Mouse (Mus musculus) CD4-positive, CD25-positive, alpha-beta regulatory T cell, adult 4 months (primary cell): ENCODE results near the gene Cd247. TPM values are rescaled to one million over a fixed set of nuclear protein-coding genes. Genes with fewer than 3 reads are reported as not detected.

Source experiments
- ATAC-seq: one replicate; pipeline ENCODE4 v1.8.0; 2017
- polyA plus RNA-seq, 2 experiments: library from polyadenylated mRNA; unstranded; fragments of 100-300 nt; shearing (Covaris generic); gene quantifications; one replicate each; pipeline ENCODE4 v1.2.1; 2017

Gene Cd247
- polyA plus RNA-seq, 2 experiments from 2014 or later = 443 to 540 TPM

DNA sequence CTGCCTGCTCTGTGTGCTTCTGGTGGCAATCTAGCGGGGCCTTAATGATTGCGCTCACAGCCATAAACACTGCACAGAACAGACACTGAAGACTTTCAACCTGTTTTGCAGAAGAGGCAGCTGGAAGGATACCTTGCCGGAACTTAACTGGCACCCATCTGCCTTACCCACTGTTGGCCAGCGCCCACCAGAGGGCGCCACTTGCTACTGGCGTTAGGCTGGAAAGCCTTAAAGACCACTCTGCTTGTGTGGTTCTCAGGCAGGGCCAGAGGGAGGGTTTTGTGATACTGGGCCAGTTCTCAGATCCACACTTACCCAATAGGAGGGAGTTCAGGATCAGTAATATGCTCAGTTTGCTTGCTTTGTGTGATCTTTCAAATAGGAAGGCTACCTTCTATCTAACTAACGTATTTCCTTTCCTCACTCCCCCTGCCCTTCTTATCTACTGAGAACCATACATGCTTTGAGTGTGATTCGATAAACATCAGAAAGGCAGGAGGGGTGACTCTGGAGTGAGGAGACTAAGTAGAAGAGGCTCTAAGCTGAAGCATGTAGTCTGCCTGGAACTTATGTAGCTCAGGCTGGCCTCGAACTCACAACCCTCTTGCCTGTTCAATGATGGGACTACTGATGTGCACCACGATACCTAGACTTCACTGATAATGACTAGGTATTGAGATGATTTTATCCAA is 65.4 kb downstream of the Cd247 start:
- ATAC-seq = peak; percentile 16

DNA sequence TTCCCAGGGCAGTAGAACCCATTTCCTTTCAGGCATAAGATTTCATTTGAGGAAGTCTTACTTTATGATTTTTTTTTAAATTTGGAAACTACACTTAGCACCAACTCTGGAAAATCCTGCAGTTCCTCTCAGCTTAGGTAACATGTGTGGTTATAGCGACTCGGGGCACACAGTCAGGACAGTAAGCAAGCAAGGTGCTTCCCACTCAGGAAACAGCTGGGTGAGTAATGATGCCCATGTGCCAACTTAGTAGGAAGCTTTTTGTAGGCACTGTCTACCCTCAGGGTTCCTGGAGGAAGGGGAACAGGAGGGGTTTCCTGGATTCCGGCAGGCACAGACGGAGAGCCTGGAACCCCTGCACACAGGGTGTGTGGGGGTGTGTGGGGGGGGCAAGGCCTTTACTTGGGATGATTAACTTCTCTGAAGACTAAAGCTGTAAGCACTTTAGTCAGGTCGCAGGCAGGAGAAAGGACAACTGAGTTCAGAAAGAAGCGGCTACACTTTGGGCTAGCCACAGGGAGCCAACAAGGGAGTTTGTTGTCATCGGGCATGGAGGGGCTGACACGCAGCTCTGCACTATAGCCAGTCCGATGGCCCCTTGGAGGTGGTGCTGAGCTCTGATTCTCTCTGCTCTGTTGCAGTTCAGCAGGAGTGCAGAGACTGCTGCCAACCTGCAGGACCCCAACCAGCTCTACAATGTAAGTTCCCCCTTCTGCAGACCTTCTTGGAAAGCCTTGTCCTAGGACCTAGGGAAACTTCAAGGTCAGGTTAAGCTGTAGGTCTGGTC is 67.5 kb downstream of the Cd247 start:
- no peak for ATAC-seq

DNA sequence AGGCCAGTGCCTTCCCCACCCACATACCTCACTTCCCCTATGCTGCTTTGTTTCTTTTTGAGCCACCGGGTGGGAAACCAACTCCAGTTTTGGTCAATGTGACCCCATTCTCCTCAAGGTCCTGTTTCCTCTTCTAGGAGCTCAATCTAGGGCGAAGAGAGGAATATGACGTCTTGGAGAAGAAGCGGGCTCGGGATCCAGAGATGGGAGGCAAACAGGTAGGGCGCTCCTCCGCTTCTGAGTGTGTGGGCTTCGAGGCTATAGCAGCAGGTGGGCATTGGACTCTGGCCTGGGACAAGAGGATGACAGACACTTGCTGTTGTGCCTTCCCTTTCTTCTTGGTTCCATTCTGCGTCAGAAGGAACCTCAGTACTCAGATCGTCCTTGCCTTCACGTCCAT is 68.8 kb downstream of the Cd247 start:
- no peak for ATAC-seq

DNA sequence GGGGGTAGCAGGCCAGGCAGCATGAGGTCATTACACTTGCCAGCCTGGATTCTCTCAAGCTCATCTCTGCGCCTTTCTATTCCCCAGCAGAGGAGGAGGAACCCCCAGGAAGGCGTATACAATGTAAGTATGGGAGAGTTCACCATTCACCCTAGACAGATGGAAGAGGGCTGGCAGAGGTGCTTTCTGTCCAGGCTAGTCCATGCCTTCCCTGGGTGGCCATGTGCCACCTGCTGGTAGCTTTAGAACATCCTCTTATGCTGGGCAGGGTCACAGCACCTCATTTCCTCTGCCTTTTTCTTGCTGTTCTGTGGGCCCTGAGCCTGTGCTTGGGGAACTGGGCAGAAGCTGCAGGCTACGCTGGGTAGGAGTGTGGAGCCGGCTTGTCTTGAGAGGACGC is 69.9 kb downstream of the Cd247 start:
- peak; percentile 38 for ATAC-seq

DNA sequence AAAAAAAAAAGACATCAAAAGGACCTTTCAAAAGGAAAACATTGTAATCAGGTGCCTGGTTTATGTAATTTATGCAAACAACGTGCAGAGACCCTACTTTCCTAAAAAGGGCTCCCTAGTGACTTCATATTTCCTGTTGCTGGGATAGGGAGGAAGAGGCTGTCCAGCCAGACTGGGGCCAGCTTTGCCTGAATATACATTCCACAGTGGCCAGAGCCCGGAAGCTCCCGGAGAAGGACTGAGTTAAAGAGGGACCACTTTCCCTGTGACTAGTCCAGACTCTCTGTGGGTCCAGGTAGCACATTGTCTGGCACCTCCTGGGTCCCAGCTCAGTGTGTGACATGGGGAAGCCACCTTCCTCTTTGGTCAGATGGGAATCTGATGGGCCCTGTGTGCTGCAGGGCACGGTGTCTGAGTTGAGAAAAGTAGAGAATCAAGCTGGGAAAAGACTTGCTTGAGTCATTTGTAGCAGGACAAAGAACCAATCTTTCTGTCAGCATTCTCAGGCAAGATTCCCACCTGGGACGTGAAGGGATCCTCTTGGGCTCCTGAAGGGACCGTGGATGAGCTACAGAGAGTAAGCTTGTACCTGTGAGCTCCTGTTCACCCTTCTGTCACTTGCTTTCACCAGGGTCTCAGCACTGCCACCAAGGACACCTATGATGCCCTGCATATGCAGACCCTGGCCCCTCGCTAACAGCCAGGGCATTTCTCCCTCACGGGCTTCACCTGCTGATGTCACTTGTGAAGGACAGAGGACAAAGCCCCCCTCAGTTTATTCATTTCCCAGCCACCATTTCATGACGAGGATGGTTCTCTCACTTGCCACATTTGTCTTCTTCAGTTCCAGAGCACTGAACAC is 72.1 kb downstream of the Cd247 start:
- no peak for ATAC-seq

DNA sequence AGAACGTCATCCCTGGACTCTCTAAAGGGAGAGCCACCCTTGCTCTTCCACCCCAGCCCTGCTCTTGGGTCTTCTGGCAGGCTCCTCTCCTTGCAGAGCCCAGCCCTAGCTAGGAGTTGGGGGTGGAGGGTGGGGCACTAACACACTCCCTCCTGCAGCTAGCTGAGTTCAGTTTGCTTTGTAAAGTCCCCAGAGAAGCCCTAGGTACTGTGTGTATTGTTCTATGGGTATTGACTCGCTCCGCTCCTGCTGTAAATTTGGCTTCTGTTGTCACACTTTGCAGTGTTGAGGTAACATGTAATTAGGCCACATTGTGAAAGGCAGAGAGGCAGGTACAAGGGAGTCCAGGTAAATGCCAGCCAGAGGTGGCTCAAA is 72.7 kb downstream of the Cd247 start:
- ATAC-seq = no peak

DNA sequence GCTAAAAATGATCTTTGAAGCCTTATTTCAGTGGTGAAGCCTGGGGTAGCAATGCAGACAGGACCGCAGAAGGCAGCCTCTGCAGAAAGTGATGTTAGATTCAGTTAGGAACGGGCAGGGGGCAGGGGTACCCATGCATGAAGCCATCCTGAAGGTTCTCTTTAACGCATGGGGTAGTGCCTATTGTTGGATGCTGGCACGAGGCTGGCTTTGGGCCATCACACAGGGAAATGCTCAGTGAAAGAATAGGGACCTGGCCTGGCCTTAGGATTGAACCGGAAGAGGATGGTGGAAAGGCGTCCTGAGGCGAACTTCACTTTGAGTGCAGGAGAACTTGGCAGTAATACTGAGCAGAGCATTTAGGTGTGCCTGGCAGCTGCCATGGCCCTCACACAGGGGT is 73.6 kb downstream of the Cd247 start:
- ATAC-seq = no peak

DNA sequence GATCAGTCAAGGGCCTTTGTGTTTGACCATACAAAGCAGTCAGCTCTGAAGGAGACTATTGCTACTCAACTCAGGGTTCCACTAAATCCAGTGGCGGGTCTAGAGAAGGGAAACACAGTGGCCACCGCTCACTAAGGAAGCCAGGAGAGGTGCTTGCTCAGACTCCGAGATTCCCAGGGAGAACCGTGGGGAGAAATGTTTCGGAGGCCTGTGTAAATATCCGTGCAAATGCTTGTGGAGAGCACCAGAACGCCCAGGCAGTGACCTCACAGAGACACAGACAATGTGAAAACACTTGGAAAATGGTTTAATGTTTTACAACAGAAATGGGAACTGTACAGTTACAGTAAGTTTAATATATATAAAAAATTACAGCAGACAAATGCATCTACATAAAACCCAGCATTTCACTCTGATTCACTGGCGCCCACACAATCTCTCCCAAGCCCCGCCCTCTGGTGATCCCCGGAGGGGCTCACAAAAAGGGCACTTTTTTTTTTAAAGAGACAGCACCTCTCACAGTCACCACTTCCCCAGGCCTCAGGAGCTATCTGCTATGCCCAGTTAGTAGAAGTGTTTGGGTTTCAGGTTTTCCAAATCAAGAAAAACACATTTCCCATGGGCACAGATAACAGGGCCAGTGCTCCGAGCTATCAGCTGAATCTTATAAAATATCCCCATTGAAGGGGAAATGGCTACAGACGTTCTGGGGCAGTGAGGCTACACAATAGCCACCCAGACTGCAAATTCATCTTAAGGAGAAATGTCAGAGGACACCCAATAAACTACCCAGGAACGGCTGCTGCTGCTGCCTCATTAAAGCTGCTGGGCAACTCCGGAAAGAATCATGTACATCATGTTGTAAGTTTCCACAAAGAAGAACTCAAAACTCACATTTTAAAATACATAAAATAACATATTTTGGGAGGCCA is 76.6 kb downstream of the Cd247 start:
- peak; percentile 38 for ATAC-seq

DNA sequence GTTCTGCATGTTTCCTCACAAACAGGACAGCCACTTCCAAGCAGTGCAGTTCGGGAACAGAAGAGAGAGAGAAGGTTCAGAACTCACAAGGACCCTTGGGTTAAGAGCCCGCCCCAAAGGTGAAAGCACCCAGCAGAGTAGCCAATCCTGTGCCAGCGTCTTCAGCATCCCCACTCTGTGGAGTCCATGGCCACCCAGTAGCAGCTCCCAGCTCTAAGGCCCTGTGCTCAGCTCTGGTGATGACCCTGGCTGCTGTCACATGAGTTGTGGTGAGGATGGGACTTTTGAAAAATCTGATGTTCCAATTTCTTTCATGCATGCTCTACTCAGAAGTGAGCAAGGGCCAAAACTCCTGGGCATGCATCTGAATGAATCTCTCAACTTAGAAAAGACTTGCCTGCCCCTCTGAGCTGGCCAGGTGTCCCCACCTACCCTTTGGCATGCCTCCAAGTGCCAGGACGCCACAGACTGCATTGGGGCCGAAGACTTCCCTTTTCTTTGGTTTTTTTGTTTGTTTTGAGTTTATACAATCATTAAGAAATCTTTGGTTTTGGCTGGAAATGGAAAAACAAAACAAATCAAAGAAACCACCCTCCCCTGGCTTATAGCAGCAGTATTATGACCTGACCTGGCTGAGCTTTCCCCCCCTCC is 78.3 kb downstream of the Cd247 start:
- ATAC-seq = no peak

DNA sequence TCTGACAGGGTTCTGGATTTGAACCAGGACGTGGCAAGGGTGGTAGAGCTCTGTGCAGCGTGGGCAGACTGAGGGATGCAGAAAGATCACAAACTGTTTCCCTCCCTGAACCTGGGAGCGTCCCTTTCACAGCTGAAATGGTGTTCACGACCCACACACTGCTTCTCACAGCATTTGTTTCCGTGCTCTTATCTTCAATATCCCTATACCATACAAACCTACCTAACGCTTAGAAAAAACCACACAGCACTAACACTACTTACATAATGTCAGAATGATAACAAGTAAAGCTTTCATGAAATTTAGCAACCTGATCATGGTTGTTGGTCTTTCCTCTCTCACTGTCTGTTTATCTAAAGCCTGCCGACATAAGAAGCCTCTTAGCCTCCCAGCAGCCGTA is 80.2 kb downstream of the Cd247 start:
- ATAC-seq = peak; percentile 39

DNA sequence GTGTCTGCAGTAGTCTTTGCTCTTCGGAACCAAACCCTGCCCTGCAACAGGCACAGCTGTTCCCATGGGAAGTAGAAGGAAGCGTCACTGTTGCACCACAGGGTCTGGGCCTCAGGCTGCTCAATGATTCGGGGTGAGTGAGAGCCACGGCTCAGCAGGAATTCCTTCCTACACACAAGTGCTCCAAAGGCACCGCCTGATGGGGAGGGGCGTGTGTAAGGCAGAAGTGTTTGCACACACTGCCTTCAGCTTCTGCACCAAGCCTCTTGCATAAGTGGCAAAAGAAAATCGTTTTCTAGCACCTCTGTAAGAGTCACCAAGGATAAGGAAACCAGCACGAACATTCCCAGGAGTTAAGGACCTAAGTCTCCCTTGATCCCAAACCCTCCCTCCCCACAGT is 86.2 kb downstream of the Cd247 start:
- no peak for ATAC-seq

DNA sequence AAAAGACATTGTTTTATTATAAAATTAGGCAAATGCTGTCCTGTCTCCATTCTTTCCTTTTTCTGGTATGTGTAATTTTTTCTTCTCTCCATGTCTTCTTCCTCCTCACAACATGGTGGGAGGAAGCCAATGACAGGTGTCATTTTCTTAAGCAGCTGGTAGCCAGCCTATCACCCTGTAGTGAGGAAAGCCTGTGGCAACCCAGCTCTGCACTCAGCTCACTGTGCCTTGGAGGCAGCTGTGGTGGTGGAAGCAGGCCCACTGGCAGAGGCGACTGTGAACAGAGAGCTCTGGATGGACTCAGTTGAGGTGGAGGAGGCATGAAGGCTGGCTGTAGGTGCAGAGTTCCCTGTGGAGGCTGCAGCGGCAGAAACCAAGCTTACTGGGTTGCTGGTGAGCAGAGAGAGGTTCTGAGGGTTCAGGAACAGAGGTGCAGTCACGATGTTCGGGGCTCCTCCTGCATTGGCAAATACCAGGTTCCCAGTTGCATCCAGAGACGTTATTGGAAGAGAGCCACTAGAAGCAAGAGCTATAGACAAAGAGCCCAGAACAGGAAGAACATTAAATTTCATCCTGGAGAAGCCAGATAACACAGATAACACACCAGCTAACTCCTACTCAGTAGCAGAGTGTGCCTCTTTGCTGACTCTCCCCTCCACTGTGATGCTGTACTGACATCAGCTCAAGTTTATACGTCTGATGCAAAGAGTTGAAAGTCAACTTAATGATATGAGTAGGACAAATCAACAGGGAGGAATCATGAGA is 87.2 kb downstream of the Cd247 start:
- ATAC-seq = no peak

DNA sequence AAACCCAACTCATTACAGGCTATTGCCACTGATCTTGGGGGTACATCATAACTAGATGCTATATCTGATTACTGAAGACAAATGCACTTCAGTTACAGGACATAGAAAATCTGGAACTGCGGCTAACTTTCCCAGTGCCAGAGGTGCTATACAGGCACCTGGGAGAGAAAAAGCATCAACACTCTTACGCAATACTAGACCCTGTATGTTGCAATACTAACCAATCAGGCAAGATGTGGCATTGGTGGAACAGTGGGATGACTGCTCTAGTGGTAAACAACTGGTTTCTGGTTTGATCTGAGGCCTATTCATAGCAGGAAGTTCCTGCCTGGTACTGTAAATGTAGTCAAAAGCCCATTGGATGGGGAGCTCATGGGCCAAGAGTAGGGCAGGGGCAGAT is 90.3 kb downstream of the Cd247 start:
- ATAC-seq = no peak

DNA sequence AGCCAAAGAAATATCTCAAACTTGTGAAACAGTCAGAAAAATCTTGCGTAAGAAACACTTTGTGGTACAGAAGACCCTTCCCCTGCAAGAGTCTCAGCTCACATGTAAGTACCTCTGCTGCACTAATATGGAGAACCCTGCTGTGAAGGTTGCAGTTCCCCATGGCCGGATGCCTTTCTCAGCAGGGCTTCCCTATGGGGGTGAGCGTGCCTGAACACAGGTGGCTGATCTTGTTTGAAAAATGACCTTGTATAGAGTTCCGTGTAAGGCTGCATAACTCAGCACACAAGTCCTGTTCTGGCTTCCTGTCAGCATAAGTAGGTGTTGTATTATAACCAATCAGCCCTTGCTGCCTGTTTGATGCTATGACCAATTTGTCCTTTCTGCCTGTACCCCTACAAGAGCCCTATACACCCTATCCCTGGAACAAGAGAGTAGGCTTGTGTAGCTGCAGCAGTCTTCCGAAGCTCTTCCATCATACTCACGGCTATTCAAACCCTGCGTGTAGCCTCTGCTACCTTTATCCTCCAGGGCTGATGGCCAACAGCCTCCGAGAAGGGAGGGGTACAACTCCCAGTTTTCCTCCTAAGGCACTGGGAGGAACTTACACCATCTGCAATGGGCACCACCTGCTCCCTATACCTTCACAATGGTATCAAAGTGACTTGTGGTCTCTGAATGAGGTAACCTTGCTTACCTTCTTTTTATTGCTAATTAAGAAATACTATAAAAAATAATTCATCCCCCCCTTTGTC is 93.8 kb downstream of the Cd247 start:
- ATAC-seq = no peak

DNA sequence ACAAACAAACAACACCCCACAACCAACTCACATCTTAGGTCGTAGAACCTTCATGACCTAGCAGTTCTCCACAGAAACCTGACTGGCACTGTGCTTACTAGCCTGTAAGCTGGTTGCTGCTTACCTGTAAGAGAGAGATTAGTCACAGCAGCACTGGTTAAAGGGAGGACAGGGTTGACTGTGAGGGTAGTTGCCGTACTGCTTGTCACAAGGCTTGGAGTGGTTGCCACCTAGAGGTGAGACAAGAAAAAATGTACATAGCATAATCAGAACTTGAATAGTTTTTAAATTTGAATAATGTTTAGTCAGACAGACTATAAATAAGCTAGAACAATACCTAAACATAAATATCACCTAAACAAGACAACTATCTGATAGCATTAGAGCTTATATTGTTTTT is 103.2 kb downstream of the Cd247 start:
- ATAC-seq = peak; percentile 75

DNA sequence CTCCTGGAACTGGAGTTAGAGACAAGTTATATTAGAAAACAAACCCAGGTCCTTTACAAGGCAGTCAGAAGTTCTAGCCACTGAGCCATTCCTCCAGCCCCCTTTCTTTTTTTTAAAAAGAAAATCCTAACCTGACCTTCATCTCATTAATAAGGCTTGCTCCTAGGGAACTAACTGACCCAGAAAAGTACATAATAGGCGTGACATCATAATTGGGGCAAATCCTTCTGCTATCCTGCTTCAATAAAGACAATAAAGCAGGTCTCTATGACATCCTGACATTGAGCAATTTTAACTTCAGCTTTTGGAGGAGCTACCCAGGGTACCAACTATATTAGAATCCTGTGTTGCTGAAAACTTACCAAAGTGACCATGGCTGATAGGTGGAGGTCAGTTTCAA is 115.1 kb downstream of the Cd247 start:
- ATAC-seq = no peak

DNA sequence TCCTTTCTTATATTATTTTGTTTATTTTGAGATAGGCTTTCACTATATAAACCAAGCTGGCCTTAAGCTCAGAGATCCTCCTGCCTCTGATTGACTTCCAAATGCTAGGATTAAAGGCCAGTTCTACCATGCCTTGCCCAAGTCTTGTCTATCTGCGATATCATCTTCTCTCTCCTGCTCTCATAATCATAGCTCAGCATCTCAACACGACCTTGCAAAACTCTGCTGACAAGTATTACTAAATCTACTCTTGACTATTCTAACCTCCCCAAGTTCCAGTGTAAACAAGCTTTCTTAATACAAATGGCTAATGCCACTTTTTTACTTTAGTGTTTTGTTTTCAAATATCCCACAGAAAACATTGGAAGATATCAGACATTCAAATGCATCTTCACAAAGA is 119.7 kb downstream of the Cd247 start:
- ATAC-seq = no peak

DNA sequence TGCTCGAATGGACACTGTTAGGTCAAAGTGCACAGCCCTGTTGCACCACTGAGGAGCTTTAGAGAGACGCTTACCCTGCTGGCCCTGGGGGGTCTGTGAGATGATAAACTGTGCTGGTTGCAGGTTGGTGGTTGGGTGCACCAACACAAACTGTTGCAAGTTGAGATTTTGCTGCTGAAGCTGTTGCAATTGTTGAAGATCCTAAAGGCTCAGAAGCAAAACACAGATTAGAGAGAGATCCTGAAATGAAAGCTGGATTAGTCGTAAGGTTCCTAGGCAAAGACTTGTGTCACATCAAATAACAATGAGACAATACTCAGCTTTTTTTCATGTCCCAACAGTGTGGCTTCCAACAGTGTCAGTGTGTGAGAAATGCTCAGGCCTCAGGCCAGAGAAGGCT is 120.3 kb downstream of the Cd247 start:
- no peak for ATAC-seq

DNA sequence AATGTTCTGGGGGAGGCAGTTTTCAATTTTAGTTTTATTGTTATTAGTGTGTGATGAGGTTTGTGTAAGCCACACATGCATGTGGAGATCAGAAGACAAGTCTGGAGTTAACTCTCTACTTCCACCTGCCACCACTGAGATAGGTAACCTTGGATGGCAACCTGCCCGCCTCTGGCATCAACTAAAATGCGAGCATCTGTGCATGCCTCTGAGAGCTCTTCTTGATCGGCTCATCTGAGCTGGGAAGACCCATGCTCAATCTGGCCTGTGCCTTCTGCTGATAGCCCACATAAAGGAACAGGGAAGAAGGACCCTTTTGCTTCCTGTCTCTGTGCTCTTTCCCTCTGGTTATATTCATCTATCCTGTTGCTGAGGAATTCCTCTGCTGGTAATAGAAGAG is 121.0 kb downstream of the Cd247 start:
- no peak for ATAC-seq

DNA sequence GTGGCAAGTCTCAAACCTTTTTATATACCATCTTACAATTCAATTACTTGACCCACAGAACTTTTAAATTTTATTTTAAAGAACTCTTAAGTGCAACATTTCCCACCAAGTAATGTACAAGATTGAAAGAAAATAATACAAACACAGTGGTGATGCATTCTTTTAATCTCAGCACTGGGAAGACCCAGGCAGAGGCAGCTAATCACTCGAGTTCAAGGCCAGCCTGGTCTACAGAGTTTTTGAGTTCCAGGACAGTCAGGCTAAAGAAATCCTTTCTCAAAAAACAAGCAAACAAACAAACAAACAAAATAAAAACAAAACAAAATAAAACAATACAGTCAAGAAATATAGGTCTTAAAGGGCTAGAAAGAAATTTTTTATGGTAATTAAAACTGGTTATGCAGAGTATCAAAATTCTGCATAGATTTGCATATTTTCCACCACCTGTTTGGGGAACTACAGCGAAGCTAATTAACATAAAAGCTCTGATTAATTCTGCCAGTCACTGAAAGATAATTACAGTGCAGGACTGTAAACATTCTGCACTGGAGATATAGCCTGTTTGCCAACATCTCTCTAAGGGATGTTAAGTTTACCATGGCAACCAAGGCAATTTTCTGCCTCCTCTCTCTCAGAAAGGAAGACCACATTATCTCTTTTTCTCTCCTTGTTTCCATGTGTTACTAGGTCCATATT is 125.4 kb downstream of the Cd247 start:
- no peak for ATAC-seq
